Mouse (Mus musculus): Measurements from ENCODE around the gene Gm10577.
A peak's percentile ranks its signal among the peaks of the same experiment; 100 is the strongest.

DNA sequence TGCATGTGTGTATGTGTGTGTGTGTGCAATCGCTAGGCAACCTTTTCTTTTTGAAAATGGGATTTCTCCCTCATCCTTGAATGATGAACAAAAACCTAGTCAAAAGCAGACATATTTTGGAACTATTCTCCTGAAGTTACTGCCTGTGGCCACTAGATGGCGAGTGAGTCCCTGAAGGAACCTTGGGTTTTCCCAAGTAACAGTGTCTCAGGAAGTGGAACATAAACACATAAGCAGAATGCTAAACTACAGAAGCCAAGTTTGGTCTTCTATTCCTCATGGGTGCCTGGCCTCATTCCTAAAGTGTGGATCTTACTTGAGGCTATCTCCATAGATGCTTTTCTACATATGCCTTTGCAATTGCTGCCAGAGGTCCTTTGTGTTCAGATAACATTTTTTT lies 22.4 kb downstream of the Gm10577 start:
- TF ChIP-seq CTCF (IDR thresholded peaks at IDR 0.05; ENCODE audit: insufficient read depth, low read length) (peak; percentile 57), POLR2A (IDR thresholded peaks at IDR 0.05; ENCODE audit: borderline replicate concordance, extremely low read depth, low read depth, low read length) (no peak)

All from lung, adult 2 months (tissue).